Mouse (Mus musculus) macrophage (primary cell): ENCODE data around the gene Ankfy1. TPM values are rescaled to one million over a fixed set of nuclear protein-coding genes. Genes with fewer than 3 reads are reported as not detected.

Experiments used
- H3K27ac ChIP-seq: fragments of 350-480 bp; formaldehyde crosslinking; 2 replicates; pipeline ENCODE4 v1.9.0; 2021
- H3K36me3 ChIP-seq: fragments of 350-480 bp; formaldehyde crosslinking; 2 replicates; pipeline ENCODE4 v1.9.0; 2021; ENCODE audit errors: inconsistent target
- H3K4me3 ChIP-seq: fragments of 350-480 bp; formaldehyde crosslinking; 2 replicates; pipeline ENCODE4 v1.9.0; 2021; ENCODE audit errors: inconsistent target
- H3K79me2 ChIP-seq: fragments of 350-480 bp; formaldehyde crosslinking; 2 replicates; pipeline ENCODE4 v1.9.0; 2021; ENCODE audit errors: inconsistent target
- whole genome bisulfite sequencing: methylation state at CpG from one replicate; pipeline ENCODE4 v1.1.7; 2026; ENCODE audit warnings: inconsistent platforms; ENCODE audit not compliant: missing documents; 5-methylcytosine and 5-hydroxymethylcytosine counted together
- polyA plus RNA-seq: library from polyadenylated mRNA; stranded (reverse); fragments of 250-400 nt; gene quantifications from 3 replicates; pipeline ENCODE4 v1.2.4, GENCODE M21; 2018; ENCODE audit warnings: inconsistent platforms
- total RNA-seq, 78 experiments: library from RNA; depleted of rRNA; stranded (reverse); fragments of 250-400 nt; gene quantifications; 1 replicate in 9 of 78; 2 replicates in 24 of 78; 3 replicates in 43 of 78; 4 replicates in 2 of 78; pipeline ENCODE4 v1.2.4; 2018; ENCODE audit warnings: inconsistent platforms in 56 of 78

Gene Ankfy1
- 100 to 1,000 TPM; 170 to 410 (median 269) TPM for total RNA-seq (2018; cell fraction: chromatin; rRNA removed)
- 100 to 1,000 TPM in 6 of 26 experiments, 10 to 100 TPM in 20; 66.9 to 115 (median 90.0) TPM for total RNA-seq (2018; cell fraction: cytosol; rRNA removed)
- total RNA-seq (2018; cell fraction: nucleus; rRNA removed): 100 to 1,000 TPM; 101 to 298 (median 188) TPM
- polyA plus RNA-seq: 49.5 to 82.3 TPM (median 58.4 TPM) in 3 replicates

- no peaks in the 10 kb centered on the region for H3K36me3 ChIP-seq
Observed at GRCm38 (mm10) chr11:72689551-72690510, at the start of gene Ankfy1. Gene Ankfy1, plus strand, starts transcription at chr11:72690006.

GRCm38 (mm10) chr11:72642730-72643129 is 47.1 kb upstream of the Ankfy1 start:
- Histone ChIP-seq H3K4me3 (no peak overlapping the region), H3K79me2 (peaks cover 89% of the 10 kb centered on the region), H3K36me3 (no peaks in the 10 kb centered on the region), H3K27ac (no peak overlapping the region)
- 94% methylated on average over 4 of the region's 4 CpGs for whole genome bisulfite sequencing

More at GRCm38 (mm10) chr11:72689551-72690510, at the start of gene Ankfy1:
- Histone ChIP-seq H3K79me2 (peaks cover 47% of the 10 kb centered on the region), H3K27ac (peak within 1 kb of the TSS; percentile 98), H3K4me3 (peak within 1 kb of the TSS; percentile 95)
- WGBS: under 1% methylated on average over 52 of the region's 56 CpGs

- Histone ChIP-seq H3K79me2 (peaks cover 86% of the 10 kb centered on the region), H3K36me3 (no peaks in the 10 kb centered on the region), H3K4me3 (no peak overlapping the region), H3K27ac (no peak overlapping the region)
- WGBS: 95% methylated on average over 5 of the region's 5 CpGs
Observed at GRCm38 (mm10) chr11:72645386-72645785, 44.4 kb upstream of the Ankfy1 start.

GRCm38 (mm10) chr11:72650347-72650746 is 39.5 kb upstream of the Ankfy1 start:
- 97% methylated on average over 2 of the region's 2 CpGs for WGBS
- Histone ChIP-seq H3K27ac (no peak overlapping the region), H3K36me3 (no peaks in the 10 kb centered on the region), H3K4me3 (no peak overlapping the region), H3K79me2 (peaks cover 89% of the 10 kb centered on the region)

GRCm38 (mm10) chr11:72659918-72660317 is 29.9 kb upstream of the Ankfy1 start:
- no peaks in the 10 kb centered on the region for H3K36me3 ChIP-seq
- H3K79me2 ChIP-seq: peaks cover 75% of the 10 kb centered on the region
- H3K4me3 ChIP-seq: no peak overlapping the region

GRCm38 (mm10) chr11:72660359-72660758 is 29.4 kb upstream of the Ankfy1 start:
- no peak overlapping the region for H3K4me3 ChIP-seq
- H3K79me2 ChIP-seq: peaks cover 71% of the 10 kb centered on the region
- H3K36me3 ChIP-seq: no peaks in the 10 kb centered on the region
- H3K27ac ChIP-seq: no peak overlapping the region
- 80% methylated on average over 1 of the region's 1 CpGs for WGBS

More at GRCm38 (mm10) chr11:72659918-72660317, 29.9 kb upstream of the Ankfy1 start:
- no peak overlapping the region for H3K27ac ChIP-seq

- Histone ChIP-seq H3K36me3 (no peaks in the 10 kb centered on the region), H3K4me3 (no peak overlapping the region), H3K79me2 (peaks cover 34% of the 10 kb centered on the region), H3K27ac (no peak overlapping the region)
- 100% methylated on average over 3 of the region's 4 CpGs for WGBS
Observed at GRCm38 (mm10) chr11:72664641-72665040, 25.2 kb upstream of the Ankfy1 start.

- Histone ChIP-seq H3K4me3 (no peak overlapping the region), H3K27ac (no peak overlapping the region), H3K79me2 (peaks cover 26% of the 10 kb centered on the region; the same call in 1 of the 2 replicates), H3K36me3 (no peaks in the 10 kb centered on the region)
Observed at GRCm38 (mm10) chr11:72670634-72671033, 19.2 kb upstream of the Ankfy1 start.

GRCm38 (mm10) chr11:72671294-72671988 is 18.4 kb upstream of the Ankfy1 start:
- no peaks in the 10 kb centered on the region for H3K36me3 ChIP-seq
- 68% methylated on average over 6 of the region's 6 CpGs for WGBS
- no peak overlapping the region for H3K4me3 ChIP-seq
- H3K27ac ChIP-seq: no peak overlapping the region
- H3K79me2 ChIP-seq: peaks cover 26% of the 10 kb centered on the region; the same call in 1 of the 2 replicates

- peaks cover 26% of the 10 kb centered on the region; the same call in 1 of the 2 replicates for H3K79me2 ChIP-seq
- H3K4me3 ChIP-seq: no peak overlapping the region
- no peaks in the 10 kb centered on the region for H3K36me3 ChIP-seq
- WGBS: 0% methylated on average over 1 of the region's 1 CpGs
- H3K27ac ChIP-seq: no peak overlapping the region
Observed at GRCm38 (mm10) chr11:72672438-72672837, 17.4 kb upstream of the Ankfy1 start.

GRCm38 (mm10) chr11:72675280-72675679 is 14.5 kb upstream of the Ankfy1 start:
- Histone ChIP-seq H3K4me3 (no peak overlapping the region), H3K36me3 (no peaks in the 10 kb centered on the region; the same call in 1 of the 2 replicates), H3K27ac (no peak overlapping the region), H3K79me2 (peaks cover 13% of the 10 kb centered on the region; the same call in 1 of the 2 replicates)
- WGBS: 94% methylated on average over 2 of the region's 2 CpGs

GRCm38 (mm10) chr11:72680726-72681125 is 9.1 kb upstream of the Ankfy1 start:
- Histone ChIP-seq H3K4me3 (no peak overlapping the region), H3K36me3 (no peaks in the 10 kb centered on the region; the same call in 1 of the 2 replicates), H3K27ac (no peak overlapping the region), H3K79me2 (no peaks in the 10 kb centered on the region; the same call in 1 of the 2 replicates)

GRCm38 (mm10) chr11:72683402-72683801 is 6.4 kb upstream of the Ankfy1 start:
- Histone ChIP-seq H3K27ac (no peak overlapping the region), H3K36me3 (no peaks in the 10 kb centered on the region; the same call in 1 of the 2 replicates), H3K4me3 (no peak overlapping the region), H3K79me2 (no peaks in the 10 kb centered on the region)
- WGBS: 92% methylated on average over 2 of the region's 2 CpGs

GRCm38 (mm10) chr11:72686697-72687096 is 3.1 kb upstream of the Ankfy1 start:
- no peak overlapping the region for H3K27ac ChIP-seq
- H3K79me2 ChIP-seq: peaks cover 16% of the 10 kb centered on the region
- H3K4me3 ChIP-seq: no peak overlapping the region
- no peaks in the 10 kb centered on the region for H3K36me3 ChIP-seq
